Mouse (Mus musculus) inflammation-experienced regulatory T-cells, adult 6 months (primary cell): ENCODE measurements around the gene Brip1. TPM values are rescaled to one million over a fixed set of nuclear protein-coding genes. Genes with fewer than 3 reads are reported as not detected.

ENCODE experiments used
- ATAC-seq: one replicate; pipeline ENCODE4 v1.8.0; 2017
- polyA plus RNA-seq, 3 experiments: library from polyadenylated mRNA; unstranded; fragments of 100-300 nt; shearing (Covaris generic); gene quantifications; one replicate each; pipeline ENCODE4 v1.2.1; 2017

The Brip1 gene
- polyA plus RNA-seq, 3 experiments from 2014 or later = 1.6 to 13.2 (median 2.2) TPM

GRCm38 (mm10) chr11:86022439-86022838 lies 178.6 kb downstream of the Brip1 start:
- ATAC-seq = no peak

GRCm38 (mm10) chr11:86020033-86020432 lies 181.0 kb downstream of the Brip1 start:
- ATAC-seq = no peak

GRCm38 (mm10) chr11:86016242-86016641 lies 184.8 kb downstream of the Brip1 start:
- no peak for ATAC-seq

- no peak for ATAC-seq
These were observed 187.9 kb downstream of the Brip1 start for GRCm38 (mm10) chr11:86013087-86013486.

- ATAC-seq = no peak
These were observed 190.5 kb downstream of the Brip1 start for GRCm38 (mm10) chr11:86010458-86010857.

GRCm38 (mm10) chr11:86008211-86008905 lies 192.6 kb downstream of the Brip1 start:
- ATAC-seq = no peak

Other genes with a start within 250 kb of the Brip1 start
- 10 to 100 TPM; 19.0 to 20.3 (median 19.3) TPM for gene Ints2, start 56.4 kb upstream of the Brip1 start, polyA plus RNA-seq
- gene Med13, start 156.4 kb upstream of the Brip1 start, polyA plus RNA-seq = 10 to 100 TPM; 11.0 to 16.1 (median 14.2) TPM